ENCODE assay signal across 9 mouse cellular contexts in the genomic region with DNA sequence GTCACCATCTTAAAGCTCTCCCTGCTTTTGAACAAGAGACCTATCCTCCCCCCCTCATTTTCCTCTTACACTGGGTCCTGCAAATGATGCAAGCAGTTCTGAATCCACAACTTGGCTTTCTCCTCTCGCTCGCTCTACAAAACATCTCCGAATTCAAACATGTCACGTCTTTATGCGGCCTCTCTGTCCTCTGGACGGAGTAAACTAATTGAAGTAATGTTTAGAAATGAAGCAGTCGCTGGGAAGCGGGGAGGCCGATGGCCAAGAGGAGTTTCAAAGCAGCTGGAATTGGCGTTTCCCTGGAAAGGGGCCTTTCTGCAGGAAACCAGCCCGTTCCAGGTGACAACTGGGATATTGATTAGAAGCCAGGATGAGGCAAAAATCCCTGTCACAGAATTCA.
DNase-seq lines count a peak whose midpoint lies in the region; ATAC-seq and TF ChIP-seq lines count a peak whose summit lies in the region.
"Had no signal": no experiment of that assay in that cellular context is flagged by ENCODE, and none has a peak within 500 bp of the region (broad histone marks: within the 10 kb centered on the region; RNA-seq: fewer than 3 reads in every experiment).

No protein-coding gene starts in this region.

- no peak for DNase-seq in heart, adult 18-20 months
- no peak for DNase-seq in embryonic facial prominence, embryonic 14.5 days (ENCODE audit: low spot score)
- DNase-seq in gastrocnemius, postnatal 4 days (ENCODE audit: low spot score in 2 of 2), result no peak
- DNase-seq in embryo, embryonic 9.5 days (ENCODE audit: extremely low spot score), result no peak
- no peak for DNase-seq in cerebellum, adult 9-11 months
- DNase-seq: thymus, adult 2 months had no signal

- peak overlapping the region; percentile 15; the same call in 1 of the 2 replicates for H3K27ac ChIP-seq in heart, embryonic 15.5 days
- H3K27ac ChIP-seq in embryonic facial prominence, embryonic 14.5 days (replicated peaks; ENCODE audit: low read depth, low read length), result peak overlapping the region; percentile 80
- no peak overlapping the region for H3K27ac ChIP-seq in intestine, postnatal 0 days (ENCODE audit: low read depth, low read length)
- H3K27ac ChIP-seq in midbrain, embryonic 15.5 days, result no peak overlapping the region

- no peak for ATAC-seq in heart, embryonic 15.5 days (replicated peaks; ENCODE audit: insufficient number of reproducible peaks, insufficient read depth, low FRiP score, low read depth)
- no peak for ATAC-seq in embryonic facial prominence, embryonic 14.5 days (ENCODE audit: low read depth)
- ATAC-seq in intestine, postnatal 0 days, result no peak
- ATAC-seq in midbrain, embryonic 15.5 days (replicated peaks), result no peak

- H3K4me1 ChIP-seq in heart, embryonic 15.5 days (replicated peaks), result peaks cover 12% of the 10 kb centered on the region
- H3K4me1 ChIP-seq in embryonic facial prominence, embryonic 14.5 days (ENCODE audit: control insufficient read depth, insufficient read depth, low read length), result peaks cover 14% of the 10 kb centered on the region
- 0 out of 2 replicates have a peak, but pooled peaks cover 6% of the 10 kb centered on the region for H3K4me1 ChIP-seq in intestine, postnatal 0 days (replicated peaks; ENCODE audit: control insufficient read depth, insufficient read depth, low read length)
- H3K4me1 ChIP-seq in midbrain, embryonic 15.5 days, result peaks cover 14% of the 10 kb centered on the region

- no peaks in the 10 kb centered on the region for H3K36me3 ChIP-seq in heart, embryonic 15.5 days
- H3K36me3 ChIP-seq in embryonic facial prominence, embryonic 14.5 days (ENCODE audit: control insufficient read depth, insufficient read depth, low read length), result no peaks in the 10 kb centered on the region
- H3K36me3 ChIP-seq in intestine, postnatal 0 days (ENCODE audit: control insufficient read depth, insufficient read depth), result no peaks in the 10 kb centered on the region
- no peaks in the 10 kb centered on the region for H3K36me3 ChIP-seq in midbrain, embryonic 15.5 days (replicated peaks)

- H3K4me3 ChIP-seq in heart, embryonic 15.5 days, result peak overlapping the region; percentile 45; the same call in 1 of the 2 replicates
- H3K4me3 ChIP-seq in embryonic facial prominence, embryonic 14.5 days (ENCODE audit: low read depth, low read length), result peak overlapping the region; percentile 29
- H3K4me3 ChIP-seq in intestine, postnatal 0 days (ENCODE audit: low read depth, low read length), result peak overlapping the region; percentile 20; the same call in 1 of the 2 replicates
- no peak overlapping the region for H3K4me3 ChIP-seq in midbrain, embryonic 15.5 days

- no peaks in the 10 kb centered on the region for H3K27me3 ChIP-seq in heart, embryonic 15.5 days
- no peaks in the 10 kb centered on the region for H3K27me3 ChIP-seq in embryonic facial prominence, embryonic 14.5 days (replicated peaks; ENCODE audit: control insufficient read depth, insufficient read depth, low read length)
- no peaks in the 10 kb centered on the region for H3K27me3 ChIP-seq in intestine, postnatal 0 days (replicated peaks; ENCODE audit: control insufficient read depth, insufficient read depth, low read length)
- 0 out of 2 replicates have a peak, but pooled peaks cover 3% of the 10 kb centered on the region for H3K27me3 ChIP-seq in midbrain, embryonic 15.5 days (replicated peaks)

- no peak overlapping the region for H3K9ac ChIP-seq in heart, embryonic 15.5 days
- peak overlapping the region; percentile 38; the same call in 1 of the 2 replicates for H3K9ac ChIP-seq in embryonic facial prominence, embryonic 14.5 days (ENCODE audit: low read depth, low read length)
- H3K9ac ChIP-seq in intestine, postnatal 0 days (ENCODE audit: low read depth, low read length), result no peak overlapping the region
- no peak overlapping the region for H3K9ac ChIP-seq in midbrain, embryonic 15.5 days

- peak overlapping the region; percentile 67 for H3K4me2 ChIP-seq in heart, embryonic 15.5 days
- H3K4me2 ChIP-seq in embryonic facial prominence, embryonic 14.5 days (ENCODE audit: low read depth, low read length), result peak overlapping the region; percentile 55
- H3K4me2 ChIP-seq in intestine, postnatal 0 days (replicated peaks; ENCODE audit: low read depth), result peak overlapping the region; percentile 60
- H3K4me2 ChIP-seq in midbrain, embryonic 15.5 days, result peak overlapping the region; percentile 51

- H3K9me3 ChIP-seq in heart, embryonic 15.5 days (replicated peaks), result no peaks in the 10 kb centered on the region
- H3K9me3 ChIP-seq in embryonic facial prominence, embryonic 14.5 days (ENCODE audit: control insufficient read depth, low read length), result no peaks in the 10 kb centered on the region
- H3K9me3 ChIP-seq in intestine, postnatal 0 days (ENCODE audit: control insufficient read depth), result no peaks in the 10 kb centered on the region
- H3K9me3 ChIP-seq in midbrain, embryonic 15.5 days, result no peaks in the 10 kb centered on the region

- 54% methylated on average over 11 of the region's 11 CpGs for WGBS in heart, embryonic 15.5 days
- 40% methylated on average over 11 of the region's 11 CpGs for WGBS in embryonic facial prominence, embryonic 14.5 days
- 39% methylated on average over 11 of the region's 11 CpGs for WGBS in intestine, postnatal 0 days
- WGBS in midbrain, embryonic 15.5 days, result 60% methylated on average over 11 of the region's 11 CpGs

- TF ChIP-seq CTCF in intestine, postnatal 0 days (IDR thresholded peaks at IDR 0.05; ENCODE audit: low read depth), result no peak

Comparison
In these comparisons a context has a peak if more than half of its experiments do, and no peak if none do; other contexts are left out.
1. H3K27ac ChIP-seq: peak in heart, embryonic 15.5 days (single experiment) and embryonic facial prominence, embryonic 14.5 days (single experiment); none in intestine, postnatal 0 days (single experiment) and midbrain, embryonic 15.5 days (single experiment).
2. Peak in every context shown above with its lines, with median percentiles within 50 percentile points of each other: H3K4me2 ChIP-seq.